8 mouse cellular contexts compared by ENCODE assay signal in the genomic region with DNA sequence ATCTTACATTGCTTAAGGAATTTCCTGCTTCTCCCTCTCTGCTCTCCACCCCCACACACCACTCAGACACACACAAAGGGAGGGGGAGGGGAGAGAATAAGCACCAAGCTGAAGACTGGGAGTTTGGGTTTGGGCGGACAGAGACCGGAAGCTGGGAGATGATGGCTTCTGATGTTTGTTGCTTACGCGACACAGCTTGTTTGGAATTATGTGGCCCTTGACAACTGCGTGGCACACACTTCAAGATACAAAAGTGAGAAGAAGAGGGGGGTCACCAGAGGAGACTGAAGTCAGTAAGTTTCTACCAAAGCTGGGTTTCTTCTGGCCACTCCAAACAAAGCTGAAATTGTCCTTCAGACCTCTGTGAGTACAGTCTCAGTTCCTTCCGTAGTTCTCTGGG. TPM values are rescaled to one million over a fixed set of nuclear protein-coding genes. Genes with fewer than 3 reads are reported as not detected.
DNase-seq lines count a peak whose midpoint lies in the region; ATAC-seq and TF ChIP-seq lines count a peak whose summit lies in the region.

A gene (plus strand): TSS at position 154 of the 400 bp plus-strand sequence.

- no peak for TF ChIP-seq EP300 in stomach, postnatal 0 days (optimal IDR thresholded peaks at IDR 0.05)

- H3K9me3 ChIP-seq in heart, embryonic 12.5 days (replicated peaks) = no peaks in the 10 kb centered on the region
- no peaks in the 10 kb centered on the region for H3K9me3 ChIP-seq in kidney, postnatal 0 days (replicated peaks; ENCODE audit: low read length)
- H3K9me3 ChIP-seq in stomach, postnatal 0 days (ENCODE audit: control insufficient read depth, low read length) = no peaks in the 10 kb centered on the region

- intact Hi-C loops in left cerebral cortex, postnatal 4 days (cut with DNase I) = no loop called here

- no peaks in the 10 kb centered on the region for H3K36me3 ChIP-seq in heart, embryonic 12.5 days
- no peaks in the 10 kb centered on the region for H3K36me3 ChIP-seq in kidney, postnatal 0 days (ENCODE audit: insufficient read depth, low read length)
- H3K36me3 ChIP-seq in stomach, postnatal 0 days (ENCODE audit: control insufficient read depth, insufficient read depth, low read length) = no peaks in the 10 kb centered on the region

- H3K27ac ChIP-seq in heart, embryonic 12.5 days (ENCODE audit: poor library complexity, severe bottlenecking) = no peak within 1 kb of the TSS
- no peak within 1 kb of the TSS for H3K27ac ChIP-seq in kidney, postnatal 0 days
- H3K27ac ChIP-seq in stomach, postnatal 0 days (replicated peaks) = peak within 1 kb of the TSS; percentile 70; the same call in 1 of the 2 replicates

- no peak for TF ChIP-seq CTCF in kidney, postnatal 0 days (IDR thresholded peaks at IDR 0.05; ENCODE audit: low read depth)
- TF ChIP-seq CTCF in stomach, postnatal 0 days (IDR thresholded peaks at IDR 0.05; ENCODE audit: low read depth) = no peak

- H3K4me1 ChIP-seq in heart, embryonic 12.5 days (replicated peaks) = peaks cover 10% of the 10 kb centered on the region
- H3K4me1 ChIP-seq in kidney, postnatal 0 days (replicated peaks; ENCODE audit: insufficient read depth, low read length) = peaks cover 6% of the 10 kb centered on the region; the same call in 1 of the 2 replicates
- no peaks in the 10 kb centered on the region; the same call in 1 of the 2 replicates for H3K4me1 ChIP-seq in stomach, postnatal 0 days (replicated peaks; ENCODE audit: control insufficient read depth, insufficient read depth)

- peaks cover 15% of the 10 kb centered on the region for H3K27me3 ChIP-seq in heart, embryonic 12.5 days (replicated peaks)
- no peaks in the 10 kb centered on the region for H3K27me3 ChIP-seq in kidney, postnatal 0 days (ENCODE audit: insufficient read depth, low read length)
- no peaks in the 10 kb centered on the region for H3K27me3 ChIP-seq in stomach, postnatal 0 days (ENCODE audit: control insufficient read depth, insufficient read depth, low read length)

- peak within 1 kb of the TSS; percentile 73 for H3K4me2 ChIP-seq in heart, embryonic 12.5 days
- H3K4me2 ChIP-seq in kidney, postnatal 0 days (ENCODE audit: low read length) = peak within 1 kb of the TSS; percentile 72
- H3K4me2 ChIP-seq in stomach, postnatal 0 days (replicated peaks; ENCODE audit: low read depth) = peak within 1 kb of the TSS; percentile 86

- peak within 1 kb of the TSS; percentile 49; the same call in 1 of the 2 replicates for H3K9ac ChIP-seq in heart, embryonic 12.5 days
- peak within 1 kb of the TSS; percentile 40 for H3K9ac ChIP-seq in kidney, postnatal 0 days (ENCODE audit: low read depth, low read length)
- H3K9ac ChIP-seq in stomach, postnatal 0 days (ENCODE audit: low read length) = peak within 1 kb of the TSS; percentile 62

- DNase-seq in adrenal gland, adult 2 months = peak; percentile 2
- DNase-seq in adrenal gland, adult 8-10 months = no peak
- peak; percentile 58 for DNase-seq in embryo, embryonic 10.5 days (ENCODE audit: low spot score)
- DNase-seq in kidney, postnatal 0 days (ENCODE audit: low spot score) = peak; percentile 93
- peak; percentile 71 for DNase-seq in lung, postnatal 36 days
- DNase-seq in stomach, postnatal 0 days (ENCODE audit: low spot score) = no peak
- no peak for DNase-seq in left cerebral cortex, postnatal 4 days

- 31% methylated on average over 6 of the region's 6 CpGs for WGBS in heart, embryonic 12.5 days
- WGBS in kidney, postnatal 0 days = 24% methylated on average over 6 of the region's 6 CpGs
- 25% methylated on average over 6 of the region's 6 CpGs for WGBS in stomach, postnatal 0 days

- H3K4me3 ChIP-seq in heart, embryonic 12.5 days = peak within 1 kb of the TSS; percentile 40
- H3K4me3 ChIP-seq in kidney, postnatal 0 days (replicated peaks; ENCODE audit: low read depth, low read length) = peak within 1 kb of the TSS; percentile 40
- peak within 1 kb of the TSS; percentile 41 for H3K4me3 ChIP-seq in stomach, postnatal 0 days (ENCODE audit: low read depth, low read length)

- ATAC-seq in heart, embryonic 12.5 days (ENCODE audit: insufficient number of reproducible peaks, low FRiP score) = no peak
- peak; percentile 54; the same call in 1 of the 2 replicates for ATAC-seq in kidney, postnatal 0 days (replicated peaks; ENCODE audit: low FRiP score, low read depth)
- peak; percentile 68; the same call in 1 of the 2 replicates for ATAC-seq in stomach, postnatal 0 days (ENCODE audit: low FRiP score, low TSS enrichment)

RNA-seq across cellular contexts. Expression of the gene that starts here (rescaled TPM):
- 1 to 10 TPM in 1 of 2 experiments, under 1 TPM in 1; 0.86 to 2.6 TPM for total RNA-seq in adrenal gland, adult 2 months (2021)
- 0.29 and 0.35 TPM in 2 replicates for polyA plus RNA-seq in adrenal gland, adult 2 months (2012; rRNA removed)
- total RNA-seq in adrenal gland, adult 8-10 months (2022) = 1 to 10 TPM; 1.0 to 2.4 (median 1.6) TPM
- 3.6 and 3.7 TPM in 2 replicates for polyA plus RNA-seq in heart, embryonic 12.5 days (2016; fragmentation: Nextera tagmentation; extraction: Ambion mirVana)
- polyA plus RNA-seq in kidney, postnatal 0 days (2015; fragmentation: Nextera tagmentation; extraction: Ambion mirVana) = 7.5 and 7.8 TPM in 2 replicates
- polyA plus RNA-seq in stomach, postnatal 0 days (2015; fragmentation: Nextera tagmentation; extraction: Ambion mirVana) = 6.1 and 6.8 TPM in 2 replicates
- total RNA-seq in left cerebral cortex, postnatal 4 days (2021) = 1 to 10 TPM; 1.0 to 1.7 TPM

Comparison
In these comparisons a context has a peak if more than half of its experiments do, and no peak if none do; other contexts are left out.
1. DNase-seq: peak in adrenal gland, adult 2 months (single experiment), embryo, embryonic 10.5 days (single experiment), kidney, postnatal 0 days (single experiment) and lung, postnatal 36 days (single experiment); none in adrenal gland, adult 8-10 months (single experiment), stomach, postnatal 0 days (single experiment) and left cerebral cortex, postnatal 4 days (single experiment).
2. Peak in every context shown above with its lines, with median percentiles within 50 percentile points of each other: H3K4me2 ChIP-seq, H3K4me3 ChIP-seq and H3K9ac ChIP-seq.